Mouse (Mus musculus): ENCODE results near the gene Ifitm10. TPM values are rescaled to one million over a fixed set of nuclear protein-coding genes. Genes with fewer than 3 reads are reported as not detected.
A peak's percentile ranks its signal among the peaks of the same experiment; 100 is the strongest.
"Not testable (repeated sequence)": the region's sequence is repeated elsewhere in the genome, so short reads cannot be mapped to it uniquely, and the experiment has no call there.

The Ifitm10 gene
- polyA plus RNA-seq, 1 experiment from 2014 or later = 2.4 TPM

GRCm38 (mm10) chr7:142293851-142294250 is 79.7 kb downstream of the Ifitm10 start:
- not testable (repeated sequence) for H3K4me1 ChIP-seq (replicated peaks; ENCODE audit: control insufficient read depth, insufficient read depth, low read length); ATAC-seq (replicated peaks; ENCODE audit: low FRiP score); DNase-seq (ENCODE audit: low spot score); H3K36me3 ChIP-seq (ENCODE audit: control insufficient read depth, insufficient read depth, low read length); H3K27me3 ChIP-seq (replicated peaks; ENCODE audit: control insufficient read depth, insufficient read depth, low read length); H3K9ac ChIP-seq (ENCODE audit: low read depth, low read length); H3K4me2 ChIP-seq; H3K9me3 ChIP-seq (ENCODE audit: control insufficient read depth, low read length); H3K4me3 ChIP-seq (ENCODE audit: low read depth, low read length); H3K27ac ChIP-seq (ENCODE audit: low read depth, low read length)
- 0% methylated on average over 2 of the region's 2 CpGs for WGBS

DNA sequence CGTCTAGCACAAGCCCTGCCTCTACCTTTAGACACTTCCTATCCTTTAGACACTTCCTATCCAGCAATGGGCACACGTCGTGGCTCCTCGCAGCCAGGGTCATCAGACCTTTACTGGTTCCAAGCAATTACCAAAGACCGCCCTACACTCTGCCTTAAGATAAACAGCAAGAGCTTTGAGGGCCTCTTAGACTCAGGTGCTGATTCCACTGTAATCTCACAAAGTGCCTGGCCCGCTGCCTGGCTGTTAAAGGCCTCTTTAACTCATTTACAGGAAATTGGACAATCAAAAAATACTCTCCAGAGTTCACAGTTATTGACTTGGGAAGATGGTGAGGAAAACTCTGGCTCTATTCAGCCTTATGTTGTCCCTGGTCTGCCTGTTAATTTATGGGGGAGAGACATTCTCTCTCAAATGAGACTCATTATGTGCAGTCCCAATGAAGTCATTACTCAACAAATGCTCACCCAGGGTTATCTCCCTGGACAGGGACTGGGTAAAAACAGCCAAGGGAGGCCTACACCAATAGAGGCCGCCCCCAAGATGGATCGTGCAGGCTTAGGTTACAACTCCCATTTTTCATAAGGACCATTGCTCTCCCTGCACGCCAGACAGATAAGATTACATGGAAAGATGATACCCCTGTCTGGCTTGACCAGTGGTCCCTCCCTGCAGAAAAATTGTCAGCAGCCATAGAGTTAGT is 87.5 kb downstream of the Ifitm10 start:
- 53% methylated on average over 9 of the region's 9 CpGs for WGBS
- H3K9ac ChIP-seq (ENCODE audit: low read depth, low read length); H3K4me3 ChIP-seq (ENCODE audit: low read depth, low read length); H3K9me3 ChIP-seq (ENCODE audit: control insufficient read depth, low read length); DNase-seq (ENCODE audit: low spot score); H3K36me3 ChIP-seq (ENCODE audit: control insufficient read depth, insufficient read depth, low read length); H3K27ac ChIP-seq (ENCODE audit: low read depth, low read length); ATAC-seq (replicated peaks; ENCODE audit: low FRiP score); H3K4me1 ChIP-seq (replicated peaks; ENCODE audit: control insufficient read depth, insufficient read depth, low read length); H3K4me2 ChIP-seq: not testable (repeated sequence)
- peaks cover 19% of the 10 kb centered on the region for H3K27me3 ChIP-seq (replicated peaks; ENCODE audit: control insufficient read depth, insufficient read depth, low read length)

GRCm38 (mm10) chr7:142285130-142285835 is 88.3 kb downstream of the Ifitm10 start:
- Histone ChIP-seq H3K4me3 (ENCODE audit: low read depth, low read length) (peak overlapping the region; percentile 51), H3K9ac (ENCODE audit: low read depth, low read length) (no peak overlapping the region), H3K36me3 (ENCODE audit: control insufficient read depth, insufficient read depth, low read length) (no peaks in the 10 kb centered on the region), H3K9me3 (ENCODE audit: control insufficient read depth, low read length) (no peaks in the 10 kb centered on the region), H3K27me3 (replicated peaks; ENCODE audit: control insufficient read depth, insufficient read depth, low read length) (peaks cover 19% of the 10 kb centered on the region), H3K4me2 (peak overlapping the region; percentile 84), H3K4me1 (replicated peaks; ENCODE audit: control insufficient read depth, insufficient read depth, low read length) (peaks cover 6% of the 10 kb centered on the region; the same call in 1 of the 2 replicates), H3K27ac (ENCODE audit: low read depth, low read length) (no peak overlapping the region)
- no peak for DNase-seq (ENCODE audit: low spot score)
- WGBS = 25% methylated on average over 23 of the region's 23 CpGs
- no peak; the same call in 1 of the 2 replicates for ATAC-seq (replicated peaks; ENCODE audit: low FRiP score)

DNA sequence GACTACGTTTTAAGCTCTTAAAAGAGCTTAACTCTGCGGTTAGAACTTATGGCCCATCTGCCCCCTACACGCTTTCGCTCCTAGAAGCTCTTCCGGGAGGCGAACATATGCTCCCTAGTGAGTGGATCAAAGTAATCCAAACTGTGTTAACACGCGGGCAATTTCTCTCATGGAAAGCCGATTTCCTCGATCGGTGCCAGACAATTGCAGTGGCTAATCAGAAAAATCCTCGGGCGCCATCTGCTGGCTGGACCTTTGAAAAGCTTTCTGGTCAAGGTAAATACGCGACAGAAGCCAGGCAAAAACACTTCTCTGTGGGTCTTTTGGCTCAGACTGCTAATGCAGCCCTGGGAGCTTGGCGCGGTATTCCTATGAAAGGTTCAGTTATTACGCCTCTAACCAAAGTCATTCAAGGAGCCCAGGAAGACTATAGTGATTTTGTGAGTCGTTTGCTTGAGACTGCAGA is 88.9 kb downstream of the Ifitm10 start:
- peak; percentile 70 for ATAC-seq (replicated peaks; ENCODE audit: low FRiP score)

DNA sequence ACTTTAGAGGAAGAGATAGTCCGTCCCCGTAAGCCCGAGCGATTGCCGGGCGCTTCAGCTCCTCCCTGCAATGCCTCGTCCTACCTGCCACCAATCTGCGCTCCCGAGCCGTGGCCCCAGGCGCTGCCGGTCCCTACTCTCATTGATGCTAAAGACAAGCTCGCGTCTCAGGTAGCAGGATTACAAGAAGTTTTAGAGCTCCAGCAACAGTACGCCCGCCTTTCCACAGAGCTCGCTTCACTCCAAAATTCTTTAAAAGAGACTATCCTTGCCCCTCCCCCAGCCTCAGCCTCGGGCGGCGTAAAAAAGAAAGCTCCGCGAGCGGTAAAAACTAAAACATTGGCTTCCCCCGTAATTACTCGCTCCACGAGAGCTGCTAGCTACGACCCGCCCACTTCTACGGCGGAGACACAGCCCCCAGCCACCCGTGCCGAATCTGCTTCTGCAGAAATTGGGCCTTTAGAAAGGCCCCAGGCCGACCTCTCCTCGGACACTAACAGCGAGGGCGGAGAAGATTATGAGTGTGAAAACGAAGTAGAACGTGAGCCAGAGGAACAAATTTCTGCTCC is 89.4 kb downstream of the Ifitm10 start:
- Histone ChIP-seq H3K27ac (ENCODE audit: low read depth, low read length) (peak overlapping the region; percentile 43; the same call in 1 of the 2 replicates), H3K9me3 (ENCODE audit: control insufficient read depth, low read length) (no peaks in the 10 kb centered on the region), H3K9ac (ENCODE audit: low read depth, low read length) (peak overlapping the region; percentile 66), H3K4me1 (replicated peaks; ENCODE audit: control insufficient read depth, insufficient read depth, low read length) (peaks cover 6% of the 10 kb centered on the region; the same call in 1 of the 2 replicates), H3K4me2 (peak overlapping the region; percentile 84), H3K27me3 (replicated peaks; ENCODE audit: control insufficient read depth, insufficient read depth, low read length) (peaks cover 19% of the 10 kb centered on the region), H3K4me3 (ENCODE audit: low read depth, low read length) (peak overlapping the region; percentile 51), H3K36me3 (ENCODE audit: control insufficient read depth, insufficient read depth, low read length) (no peaks in the 10 kb centered on the region)
- DNase-seq (ENCODE audit: low spot score) (peak; percentile 75), ATAC-seq (replicated peaks; ENCODE audit: low FRiP score) (peak; percentile 62)
- under 1% methylated on average over 38 of the region's 38 CpGs for WGBS

More for the DNA sequence above, 88.9 kb downstream of the Ifitm10 start:
- DNase-seq (ENCODE audit: low spot score) = peak; percentile 85
- H3K27ac ChIP-seq (ENCODE audit: low read depth, low read length) = peak overlapping the region; percentile 43; the same call in 1 of the 2 replicates
- H3K4me3 ChIP-seq (ENCODE audit: low read depth, low read length) = peak overlapping the region; percentile 51
- WGBS = under 1% methylated on average over 19 of the region's 19 CpGs
- H3K9me3 ChIP-seq (ENCODE audit: control insufficient read depth, low read length) = no peaks in the 10 kb centered on the region
- peaks cover 6% of the 10 kb centered on the region; the same call in 1 of the 2 replicates for H3K4me1 ChIP-seq (replicated peaks; ENCODE audit: control insufficient read depth, insufficient read depth, low read length)
- H3K9ac ChIP-seq (ENCODE audit: low read depth, low read length) = peak overlapping the region; percentile 66
- H3K4me2 ChIP-seq = peak overlapping the region; percentile 84
- H3K27me3 ChIP-seq (replicated peaks; ENCODE audit: control insufficient read depth, insufficient read depth, low read length) = peaks cover 19% of the 10 kb centered on the region
- no peaks in the 10 kb centered on the region for H3K36me3 ChIP-seq (ENCODE audit: control insufficient read depth, insufficient read depth, low read length)

DNA sequence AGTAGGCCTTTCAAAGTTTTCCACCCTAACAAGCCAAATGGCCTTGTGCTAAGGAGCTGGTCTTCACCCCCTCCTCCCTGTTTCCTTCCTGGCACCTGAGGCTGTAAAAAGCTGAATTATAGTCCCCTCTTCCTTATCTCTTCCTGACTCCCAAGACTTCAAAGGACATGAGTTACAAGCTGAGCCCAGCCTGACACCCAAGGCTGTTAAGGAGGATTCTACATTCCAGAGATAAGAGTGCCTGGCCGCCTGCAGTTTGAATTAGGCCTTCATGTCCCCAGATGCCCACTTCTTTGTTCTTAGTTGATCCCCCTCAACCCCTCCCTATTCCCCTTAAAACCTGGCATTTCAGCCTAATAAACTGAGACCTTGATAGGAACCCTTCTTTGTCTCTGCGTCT is 90.7 kb downstream of the Ifitm10 start:
- not testable (repeated sequence) for H3K9me3 ChIP-seq (ENCODE audit: control insufficient read depth, low read length); H3K27ac ChIP-seq (ENCODE audit: low read depth, low read length); ATAC-seq (replicated peaks; ENCODE audit: low FRiP score); DNase-seq (ENCODE audit: low spot score); H3K36me3 ChIP-seq (ENCODE audit: control insufficient read depth, insufficient read depth, low read length); H3K9ac ChIP-seq (ENCODE audit: low read depth, low read length); H3K4me3 ChIP-seq (ENCODE audit: low read depth, low read length); H3K4me1 ChIP-seq (replicated peaks; ENCODE audit: control insufficient read depth, insufficient read depth, low read length)
- Histone ChIP-seq H3K27me3 (replicated peaks; ENCODE audit: control insufficient read depth, insufficient read depth, low read length) (peaks cover 19% of the 10 kb centered on the region), H3K4me2 (peak overlapping the region; percentile 5; the same call in 1 of the 2 replicates)
- WGBS = 21% methylated on average over 2 of the region's 2 CpGs

- not testable (repeated sequence) for H3K4me3 ChIP-seq (ENCODE audit: low read depth, low read length); H3K27ac ChIP-seq (ENCODE audit: low read depth, low read length); H3K4me2 ChIP-seq; ATAC-seq (replicated peaks; ENCODE audit: low FRiP score); H3K9ac ChIP-seq (ENCODE audit: low read depth, low read length); DNase-seq (ENCODE audit: low spot score); H3K9me3 ChIP-seq (ENCODE audit: control insufficient read depth, low read length); H3K36me3 ChIP-seq (ENCODE audit: control insufficient read depth, insufficient read depth, low read length); H3K4me1 ChIP-seq (replicated peaks; ENCODE audit: control insufficient read depth, insufficient read depth, low read length)
- H3K27me3 ChIP-seq (replicated peaks; ENCODE audit: control insufficient read depth, insufficient read depth, low read length) = peaks cover 19% of the 10 kb centered on the region
- WGBS = 71% methylated on average over 1 of the region's 1 CpGs
These were observed 94.3 kb downstream of the Ifitm10 start for GRCm38 (mm10) chr7:142279291-142279690.

GRCm38 (mm10) chr7:142278183-142278582 is 95.4 kb downstream of the Ifitm10 start:
- not testable (repeated sequence) for H3K4me2 ChIP-seq; H3K9me3 ChIP-seq (ENCODE audit: control insufficient read depth, low read length); H3K27ac ChIP-seq (ENCODE audit: low read depth, low read length); DNase-seq (ENCODE audit: low spot score); H3K4me1 ChIP-seq (replicated peaks; ENCODE audit: control insufficient read depth, insufficient read depth, low read length); ATAC-seq (replicated peaks; ENCODE audit: low FRiP score); H3K36me3 ChIP-seq (ENCODE audit: control insufficient read depth, insufficient read depth, low read length); H3K4me3 ChIP-seq (ENCODE audit: low read depth, low read length); H3K9ac ChIP-seq (ENCODE audit: low read depth, low read length)
- 0% methylated on average over 3 of the region's 3 CpGs for WGBS
- peaks cover 11% of the 10 kb centered on the region for H3K27me3 ChIP-seq (replicated peaks; ENCODE audit: control insufficient read depth, insufficient read depth, low read length)
